Mouse (Mus musculus) liver, adult 2 months (tissue): Measurements from ENCODE around the gene Fbxl4.

Source experiments
- CTCF ChIP-seq: fragments of 200-500 bp; IDR thresholded peaks from 2 replicates; pipeline ENCODE4 v1.5.1; 2011; ENCODE audit warnings: low read depth, low read length, control low read depth
- POLR2A ChIP-seq: fragments of 200-500 bp; IDR thresholded peaks from 2 replicates; pipeline ENCODE4 v1.6.1; 2011; ENCODE audit warnings: low read length, control low read depth; ENCODE audit not compliant: insufficient read depth; ENCODE audit errors: extremely low read depth

GRCm38 (mm10) chr4:22395404-22395803 lies 38.1 kb downstream of the Fbxl4 start:
- TF ChIP-seq POLR2A (no peak), CTCF (no peak)
